Mouse (Mus musculus): ENCODE measurements around the gene Nek5. TPM values are rescaled to one million over a fixed set of nuclear protein-coding genes. Genes with fewer than 3 reads are reported as not detected.

Nek5 gene
- total RNA-seq, 1 experiment: not detected

- TF ChIP-seq CHD2 (IDR thresholded peaks at IDR 0.05; ENCODE audit: low read depth, low read length): no peak
- no peak for TF ChIP-seq MAFK (IDR thresholded peaks at IDR 0.05; ENCODE audit: insufficient read depth, low read depth, low read length)
- no peak for TF ChIP-seq ZNF384 (IDR thresholded peaks at IDR 0.05; ENCODE audit: low read depth, low read length)
- TF ChIP-seq HCFC1 (IDR thresholded peaks at IDR 0.05; ENCODE audit: borderline replicate concordance, insufficient read depth, low read length): no peak
- TF ChIP-seq ZC3H11A (IDR thresholded peaks at IDR 0.05; ENCODE audit: borderline replicate concordance, low read depth, low read length): no peak
- in situ Hi-C loops (cut with MboI; ENCODE audit: low sequenced_read_pairs in 2 of 2, unreplicated experiment in 2 of 2): no loop called here
- Histone ChIP-seq H3K9me3 (ENCODE audit: control insufficient read depth, insufficient read depth, low read depth, low read length) (no peaks in the 10 kb centered on the region), H3K36me3 (ENCODE audit: control insufficient read depth, insufficient read depth, low read length, poor library complexity, severe bottlenecking) (peaks cover 9% of the 10 kb centered on the region; the same call in 1 of the 2 replicates), H3K4me1 (ENCODE audit: control insufficient read depth in 2 of 2, insufficient read depth in 2 of 2, low read length in 2 of 2, poor library complexity in 1 of 2) (peaks cover 0 to 3% of the 10 kb centered on the region in 2 experiments; a peak in 2 of 4 replicates), H3K4me3 (ENCODE audit: insufficient read depth in 1 of 2, low read depth in 1 of 2, low read length in 2 of 2, poor library complexity in 1 of 2, severe bottlenecking in 1 of 2) (peak overlapping the region; percentile 81 to 100), H3K27ac (ENCODE audit: insufficient read depth, low read depth, low read length, poor library complexity, severe bottlenecking) (no peak overlapping the region), H3K9ac (ENCODE audit: insufficient read depth, low read depth, low read length, poor library complexity, severe bottlenecking) (peak overlapping the region; percentile 28; the same call in 1 of the 2 replicates)
- no peak for DNase-seq (ENCODE audit: low read depth, low spot score)
Observed at GRCm38 (mm10) chr8:22061126-22061525, 63.7 kb downstream of the Nek5 start.

- no peak within 1 kb of the TSS for H3K27ac ChIP-seq (ENCODE audit: insufficient read depth, low read depth, low read length, poor library complexity, severe bottlenecking)
- DNase-seq (ENCODE audit: low read depth, low spot score): peak; percentile 98
- H3K36me3 ChIP-seq (ENCODE audit: control insufficient read depth, insufficient read depth, low read length, poor library complexity, severe bottlenecking): peaks cover 7% of the 10 kb centered on the region; the same call in 1 of the 2 replicates
- TF ChIP-seq ZNF384 (IDR thresholded peaks at IDR 0.05; ENCODE audit: low read depth, low read length) (no peak), HCFC1 (IDR thresholded peaks at IDR 0.05; ENCODE audit: borderline replicate concordance, insufficient read depth, low read length) (peak; percentile 64; the same call in 1 of the 2 replicates)
- H3K9ac ChIP-seq (ENCODE audit: insufficient read depth, low read depth, low read length, poor library complexity, severe bottlenecking): peak within 1 kb of the TSS; percentile 82
- H3K4me3 ChIP-seq (ENCODE audit: insufficient read depth in 1 of 2, low read depth in 1 of 2, low read length in 2 of 2, poor library complexity in 1 of 2, severe bottlenecking in 1 of 2): peak within 1 kb of the TSS; percentile 90 to 100
- no peaks in the 10 kb centered on the region for H3K9me3 ChIP-seq (ENCODE audit: control insufficient read depth, insufficient read depth, low read depth, low read length)
- in situ Hi-C loops (cut with MboI; ENCODE audit: low sequenced_read_pairs in 2 of 2, unreplicated experiment in 2 of 2): no loop called here
- peaks cover 0 to 3% of the 10 kb centered on the region in 2 experiments; a peak in 2 of 4 replicates for H3K4me1 ChIP-seq (ENCODE audit: control insufficient read depth in 2 of 2, insufficient read depth in 2 of 2, low read length in 2 of 2, poor library complexity in 1 of 2)
Observed at GRCm38 (mm10) chr8:22060446-22060889, 64.4 kb downstream of the Nek5 start, which contains the start of gene Alg11. TSS of gene Alg11 (plus strand) at chr8:22060721.

GRCm38 (mm10) chr8:22059821-22060445, 64.9 kb downstream of the Nek5 start, which contains the start of gene Atp7b:
TSS of gene Atp7b (minus strand) at chr8:22060305.
- peak within 1 kb of the TSS; percentile 82 for H3K9ac ChIP-seq (ENCODE audit: insufficient read depth, low read depth, low read length, poor library complexity, severe bottlenecking)
- no peak for TF ChIP-seq CHD2 (IDR thresholded peaks at IDR 0.05; ENCODE audit: low read depth, low read length)
- no peaks in the 10 kb centered on the region for H3K9me3 ChIP-seq (ENCODE audit: control insufficient read depth, insufficient read depth, low read depth, low read length)
- H3K4me3 ChIP-seq (ENCODE audit: insufficient read depth in 1 of 2, low read depth in 1 of 2, low read length in 2 of 2, poor library complexity in 1 of 2, severe bottlenecking in 1 of 2): peak within 1 kb of the TSS; percentile 90 to 100
- H3K4me1 ChIP-seq (ENCODE audit: control insufficient read depth in 2 of 2, insufficient read depth in 2 of 2, low read length in 2 of 2, poor library complexity in 1 of 2): peaks cover 0 to 3% of the 10 kb centered on the region in 2 experiments; a peak in 2 of 4 replicates
- in situ Hi-C loops (cut with MboI; ENCODE audit: low sequenced_read_pairs in 2 of 2, unreplicated experiment in 2 of 2): no loop called here
- DNase-seq (ENCODE audit: low read depth, low spot score): no peak
- H3K27ac ChIP-seq (ENCODE audit: insufficient read depth, low read depth, low read length, poor library complexity, severe bottlenecking): no peak within 1 kb of the TSS
- peaks cover 5% of the 10 kb centered on the region; the same call in 1 of the 2 replicates for H3K36me3 ChIP-seq (ENCODE audit: control insufficient read depth, insufficient read depth, low read length, poor library complexity, severe bottlenecking)

GRCm38 (mm10) chr8:22059153-22059738, 65.6 kb downstream of the Nek5 start:
- Histone ChIP-seq H3K4me3 (ENCODE audit: insufficient read depth in 1 of 2, low read depth in 1 of 2, low read length in 2 of 2, poor library complexity in 1 of 2, severe bottlenecking in 1 of 2) (peak overlapping the region; percentile 90 to 97), H3K9me3 (ENCODE audit: control insufficient read depth, insufficient read depth, low read depth, low read length) (no peaks in the 10 kb centered on the region), H3K9ac (ENCODE audit: insufficient read depth, low read depth, low read length, poor library complexity, severe bottlenecking) (peak overlapping the region; percentile 79; the same call in 1 of the 2 replicates), H3K27ac (ENCODE audit: insufficient read depth, low read depth, low read length, poor library complexity, severe bottlenecking) (no peak overlapping the region), H3K4me1 (ENCODE audit: control insufficient read depth in 2 of 2, insufficient read depth in 2 of 2, low read length in 2 of 2, poor library complexity in 1 of 2) (peaks cover 0 to 3% of the 10 kb centered on the region in 2 experiments; a peak in 2 of 4 replicates), H3K36me3 (ENCODE audit: control insufficient read depth, insufficient read depth, low read length, poor library complexity, severe bottlenecking) (0 out of 2 replicates have a peak, but pooled peaks cover 2% of the 10 kb centered on the region)
- in situ Hi-C loops (cut with MboI; ENCODE audit: low sequenced_read_pairs in 2 of 2, unreplicated experiment in 2 of 2): no loop called here
- DNase-seq (ENCODE audit: low read depth, low spot score): no peak
- TF ChIP-seq ZNF384 (IDR thresholded peaks at IDR 0.05; ENCODE audit: low read depth, low read length): no peak
- TF ChIP-seq CHD2 (IDR thresholded peaks at IDR 0.05; ENCODE audit: low read depth, low read length): no peak
- TF ChIP-seq MAFK (IDR thresholded peaks at IDR 0.05; ENCODE audit: insufficient read depth, low read depth, low read length): no peak
